In genomic region chr11:115393721-115394325, GRCm38 (mm10) we compare ENCODE assay signal across 9 mouse cellular contexts. TPM values are rescaled to one million over a fixed set of nuclear protein-coding genes. Genes with fewer than 3 reads are reported as not detected.
DNase-seq lines count a peak whose midpoint lies in the region; ATAC-seq and TF ChIP-seq lines count a peak whose summit lies in the region.
"Had no signal": no experiment of that assay in that cellular context is flagged by ENCODE, and none has a peak within 500 bp of the region (broad histone marks: within the 10 kb centered on the region; RNA-seq: fewer than 3 reads in every experiment).

No protein-coding gene starts in this region.

- peaks cover 13% of the 10 kb centered on the region; the same call in 1 of the 2 replicates for H3K4me1 ChIP-seq in heart, embryonic 10.5 days
- no peaks in the 10 kb centered on the region for H3K4me1 ChIP-seq in midbrain, embryonic 13.5 days (replicated peaks)
- H3K4me1 ChIP-seq in midbrain, embryonic 14.5 days (ENCODE audit: control insufficient read depth, insufficient read depth, low read length): no peaks in the 10 kb centered on the region
- no peaks in the 10 kb centered on the region for H3K4me1 ChIP-seq in limb, embryonic 11.5 days (ENCODE audit: control insufficient read depth, insufficient read depth, low read length)
- peaks cover 9% of the 10 kb centered on the region for H3K4me1 ChIP-seq in testis, adult 2 months (ENCODE audit: control insufficient read depth, insufficient read depth, low read length)

- TF ChIP-seq CTCF in testis, adult 2 months (IDR thresholded peaks at IDR 0.05; ENCODE audit: control insufficient read depth, insufficient read depth, insufficient replicate concordance, low read depth, low read length): no peak

- DNase-seq in heart, embryonic 10.5 days (ENCODE audit: low spot score): no peak
- DNase-seq in heart, adult 11 months: no peak
- no peak for DNase-seq in midbrain, embryonic 14.5 days
- peak; percentile 36 for DNase-seq in limb, embryonic 11.5 days (ENCODE audit: low spot score)
- no peak for DNase-seq in B cell, adult 2 months
- DNase-seq in left cerebral cortex, adult 18-20 months (ENCODE audit: low spot score in 2 of 2): no peak

- no peak overlapping the region for H3K9ac ChIP-seq in midbrain, embryonic 13.5 days (replicated peaks)
- no peak overlapping the region for H3K9ac ChIP-seq in midbrain, embryonic 14.5 days (replicated peaks; ENCODE audit: low read length)
- no peak overlapping the region for H3K9ac ChIP-seq in limb, embryonic 11.5 days (ENCODE audit: low read length)

- peak overlapping the region; percentile 45; the same call in 1 of the 2 replicates for H3K27ac ChIP-seq in heart, embryonic 10.5 days
- H3K27ac ChIP-seq in midbrain, embryonic 13.5 days: no peak overlapping the region
- H3K27ac ChIP-seq in midbrain, embryonic 14.5 days (replicated peaks; ENCODE audit: low read depth, low read length): no peak overlapping the region
- no peak overlapping the region for H3K27ac ChIP-seq in limb, embryonic 11.5 days (replicated peaks; ENCODE audit: low read depth, low read length)
- no peak overlapping the region for H3K27ac ChIP-seq in testis, adult 2 months (ENCODE audit: control insufficient read depth, insufficient read depth, low read depth, low read length)

- H3K36me3 ChIP-seq in heart, embryonic 10.5 days: peaks cover 53% of the 10 kb centered on the region
- H3K36me3 ChIP-seq in midbrain, embryonic 13.5 days: peaks cover 69% of the 10 kb centered on the region
- H3K36me3 ChIP-seq in midbrain, embryonic 14.5 days (ENCODE audit: control insufficient read depth, insufficient read depth, low read length): peaks cover 69% of the 10 kb centered on the region
- peaks cover 11% of the 10 kb centered on the region for H3K36me3 ChIP-seq in limb, embryonic 11.5 days (ENCODE audit: control insufficient read depth, insufficient read depth, low read length)
- H3K36me3 ChIP-seq in testis, adult 2 months (ENCODE audit: control insufficient read depth, insufficient read depth, low read length): no peaks in the 10 kb centered on the region

- no peak overlapping the region for H3K4me2 ChIP-seq in midbrain, embryonic 13.5 days (replicated peaks)
- no peak overlapping the region for H3K4me2 ChIP-seq in midbrain, embryonic 14.5 days (ENCODE audit: low read length)
- no peak overlapping the region for H3K4me2 ChIP-seq in limb, embryonic 11.5 days (ENCODE audit: low read depth, severe bottlenecking)

- no peaks in the 10 kb centered on the region for H3K9me3 ChIP-seq in heart, embryonic 10.5 days
- H3K9me3 ChIP-seq in midbrain, embryonic 13.5 days: no peaks in the 10 kb centered on the region
- no peaks in the 10 kb centered on the region for H3K9me3 ChIP-seq in midbrain, embryonic 14.5 days (ENCODE audit: control insufficient read depth, low read length)
- H3K9me3 ChIP-seq in limb, embryonic 11.5 days (ENCODE audit: control insufficient read depth, low read length): no peaks in the 10 kb centered on the region

- H3K4me3 ChIP-seq in heart, embryonic 10.5 days: peak overlapping the region; percentile 48
- no peak overlapping the region for H3K4me3 ChIP-seq in midbrain, embryonic 13.5 days (replicated peaks)
- no peak overlapping the region for H3K4me3 ChIP-seq in midbrain, embryonic 14.5 days (replicated peaks; ENCODE audit: low read depth, low read length)
- H3K4me3 ChIP-seq in limb, embryonic 11.5 days (ENCODE audit: low read depth, low read length): no peak overlapping the region
- peak overlapping the region; percentile 61 for H3K4me3 ChIP-seq in testis, adult 2 months (ENCODE audit: control insufficient read depth, low read depth, low read length)

- peaks cover 38% of the 10 kb centered on the region; the same call in 1 of the 2 replicates for H3K27me3 ChIP-seq in heart, embryonic 10.5 days (ENCODE audit: insufficient read depth, poor library complexity, severe bottlenecking)
- H3K27me3 ChIP-seq in midbrain, embryonic 13.5 days: no peaks in the 10 kb centered on the region
- H3K27me3 ChIP-seq in midbrain, embryonic 14.5 days (ENCODE audit: control insufficient read depth, insufficient read depth, low read length): no peaks in the 10 kb centered on the region
- H3K27me3 ChIP-seq in limb, embryonic 11.5 days (ENCODE audit: control insufficient read depth, insufficient read depth, low read length): no peaks in the 10 kb centered on the region
- H3K27me3 ChIP-seq in testis, adult 2 months (ENCODE audit: control insufficient read depth, insufficient read depth, low read length): no peaks in the 10 kb centered on the region

- no peak; the same call in 1 of the 2 replicates for TF ChIP-seq POLR2A in testis, adult 2 months (IDR thresholded peaks at IDR 0.05; ENCODE audit: control insufficient read depth, low read depth, low read length)

- 46% methylated on average over 34 of the region's 34 CpGs for WGBS in heart, embryonic 10.5 days
- WGBS in midbrain, embryonic 13.5 days: 69% methylated on average over 34 of the region's 34 CpGs
- whole genome bisulfite sequencing in midbrain, embryonic 14.5 days: 73% methylated on average over 34 of the region's 34 CpGs
- WGBS in limb, embryonic 11.5 days: 54% methylated on average over 34 of the region's 34 CpGs

- 0 out of 2 replicates have a peak, but pooled peaks have one; percentile 17 for ATAC-seq in midbrain, embryonic 13.5 days
- ATAC-seq in midbrain, embryonic 14.5 days (ENCODE audit: low FRiP score, low TSS enrichment): no peak
- ATAC-seq in limb, embryonic 11.5 days (ENCODE audit: insufficient number of reproducible peaks, low FRiP score, low TSS enrichment, low read depth): no peak
- ATAC-seq: inflammation-experienced regulatory T-cells, adult 6 months had no signal

RNA-seq across cellular contexts. Expression of gene Mrpl58, which starts 9.7 kb away (rescaled TPM):
- polyA plus RNA-seq in heart, embryonic 10.5 days (2016; fragmentation: Nextera tagmentation; extraction: Ambion mirVana): 184 and 202 TPM in 2 replicates
- 226 and 244 TPM in 2 replicates for polyA plus RNA-seq in midbrain, embryonic 13.5 days (2015; fragmentation: Nextera tagmentation; extraction: Ambion mirVana)
- polyA plus RNA-seq in midbrain, embryonic 14.5 days (2014; fragmentation: Nextera tagmentation; extraction: Ambion mirVana): 222 and 223 TPM in 2 replicates
- polyA plus RNA-seq in limb, embryonic 11.5 days (2014; fragmentation: Nextera tagmentation; extraction: Ambion mirVana): 187 and 197 TPM in 2 replicates
- polyA plus RNA-seq in testis, adult 2 months (2012; rRNA removed): 13.9 and 18.0 TPM in 2 replicates
- 100 to 1,000 TPM; 111 to 122 TPM for total RNA-seq in left cerebral cortex, adult 18-20 months (2021)

RNA-seq across cellular contexts. Expression of gene Cdr2l, which starts 12.1 kb away (rescaled TPM):
- 8.2 and 11.3 TPM in 2 replicates for polyA plus RNA-seq in heart, embryonic 10.5 days (2016; fragmentation: Nextera tagmentation; extraction: Ambion mirVana)
- polyA plus RNA-seq in midbrain, embryonic 13.5 days (2015; fragmentation: Nextera tagmentation; extraction: Ambion mirVana): 23.0 and 27.1 TPM in 2 replicates
- 27.1 and 29.5 TPM in 2 replicates for polyA plus RNA-seq in midbrain, embryonic 14.5 days (2014; fragmentation: Nextera tagmentation; extraction: Ambion mirVana)
- 14.6 and 15.1 TPM in 2 replicates for polyA plus RNA-seq in limb, embryonic 11.5 days (2014; fragmentation: Nextera tagmentation; extraction: Ambion mirVana)
- 5.2 TPM in 2 replicates for polyA plus RNA-seq in testis, adult 2 months (2012; rRNA removed)
- 10 to 100 TPM; 26.8 to 29.3 TPM for total RNA-seq in left cerebral cortex, adult 18-20 months (2021)
- polyA plus RNA-seq: inflammation-experienced regulatory T-cells, adult 6 months had no signal

RNA-seq across cellular contexts. Expression of gene Atp5h, which starts 25.9 kb away (rescaled TPM):
- 1,131 and 1,417 TPM in 2 replicates for polyA plus RNA-seq in heart, embryonic 10.5 days (2016; fragmentation: Nextera tagmentation; extraction: Ambion mirVana)
- polyA plus RNA-seq in midbrain, embryonic 13.5 days (2015; fragmentation: Nextera tagmentation; extraction: Ambion mirVana): 948 and 970 TPM in 2 replicates
- polyA plus RNA-seq in midbrain, embryonic 14.5 days (2014; fragmentation: Nextera tagmentation; extraction: Ambion mirVana): 838 and 924 TPM in 2 replicates
- polyA plus RNA-seq in limb, embryonic 11.5 days (2014; fragmentation: Nextera tagmentation; extraction: Ambion mirVana): 943 and 945 TPM in 2 replicates
- polyA plus RNA-seq in testis, adult 2 months (2012; rRNA removed): 145 and 166 TPM in 2 replicates
- total RNA-seq in left cerebral cortex, adult 18-20 months (2021): 100 to 1,000 TPM; 453 to 457 TPM

RNA-seq across cellular contexts. Expression of gene Kctd2, which starts 26.1 kb away (rescaled TPM):
- polyA plus RNA-seq in heart, embryonic 10.5 days (2016; fragmentation: Nextera tagmentation; extraction: Ambion mirVana): 12.3 and 13.3 TPM in 2 replicates
- polyA plus RNA-seq in midbrain, embryonic 13.5 days (2015; fragmentation: Nextera tagmentation; extraction: Ambion mirVana): 14.6 and 25.3 TPM in 2 replicates
- polyA plus RNA-seq in midbrain, embryonic 14.5 days (2014; fragmentation: Nextera tagmentation; extraction: Ambion mirVana): 37.3 and 41.6 TPM in 2 replicates
- 17.6 and 23.5 TPM in 2 replicates for polyA plus RNA-seq in limb, embryonic 11.5 days (2014; fragmentation: Nextera tagmentation; extraction: Ambion mirVana)
- polyA plus RNA-seq in testis, adult 2 months (2012; rRNA removed): 11.8 and 13.6 TPM in 2 replicates
- 10 to 100 TPM; 82.5 to 85.6 TPM for total RNA-seq in left cerebral cortex, adult 18-20 months (2021)

RNA-seq across cellular contexts. Expression of gene Hid1, which starts 26.3 kb away (rescaled TPM):
- polyA plus RNA-seq in heart, embryonic 10.5 days (2016; fragmentation: Nextera tagmentation; extraction: Ambion mirVana): 5.5 and 8.6 TPM in 2 replicates
- polyA plus RNA-seq in midbrain, embryonic 13.5 days (2015; fragmentation: Nextera tagmentation; extraction: Ambion mirVana): 47.4 and 48.0 TPM in 2 replicates
- polyA plus RNA-seq in midbrain, embryonic 14.5 days (2014; fragmentation: Nextera tagmentation; extraction: Ambion mirVana): 43.3 and 52.6 TPM in 2 replicates
- polyA plus RNA-seq in limb, embryonic 11.5 days (2014; fragmentation: Nextera tagmentation; extraction: Ambion mirVana): 1.6 and 2.5 TPM in 2 replicates
- 1.2 and 1.7 TPM in 2 replicates for polyA plus RNA-seq in testis, adult 2 months (2012; rRNA removed)
- total RNA-seq in left cerebral cortex, adult 18-20 months (2021): 100 to 1,000 TPM; 111 to 114 TPM

Comparison
In these comparisons a context has a peak if more than half of its experiments do, and no peak if none do; other contexts are left out.
1. H3K4me3 ChIP-seq: peak in heart, embryonic 10.5 days (single experiment) and testis, adult 2 months (single experiment); none in midbrain, embryonic 13.5 days (single experiment), midbrain, embryonic 14.5 days (single experiment) and limb, embryonic 11.5 days (single experiment).